Mouse (Mus musculus) frontal cortex, postnatal 36 days (tissue): Measurements from ENCODE around the gene Slc34a1.

ENCODE experiments used
- DNase-seq, 2 experiments: peaks; one replicate each; pipeline ENCODE4 v3.0.0; 2022; ENCODE audit warnings: low spot score in 2 of 2

The Slc34a1 gene

DNA sequence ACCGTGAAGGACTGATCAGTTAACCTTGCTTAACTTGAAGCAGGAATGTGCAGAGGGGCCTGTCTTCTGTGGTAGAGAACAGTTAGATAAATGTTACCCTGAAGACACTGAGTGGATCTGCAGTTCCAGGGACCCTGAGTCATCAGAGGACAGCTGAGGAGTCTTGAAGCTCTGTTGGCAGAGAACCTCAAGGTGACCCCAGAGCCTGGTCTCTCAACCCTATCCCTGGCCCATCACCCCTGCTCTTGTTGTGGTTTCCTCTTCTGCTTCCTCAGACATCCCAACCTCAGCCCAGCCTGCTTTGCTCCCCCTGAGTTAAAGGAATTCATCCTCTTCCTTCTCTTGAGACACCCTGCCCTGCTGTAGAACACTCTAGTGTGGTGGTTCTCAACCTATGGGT is at the start of gene Slc34a1:
Slc34a1 (plus strand) TSS at position 100 of the 400 bp plus-strand sequence.
- DNase-seq, result no peak

DNA sequence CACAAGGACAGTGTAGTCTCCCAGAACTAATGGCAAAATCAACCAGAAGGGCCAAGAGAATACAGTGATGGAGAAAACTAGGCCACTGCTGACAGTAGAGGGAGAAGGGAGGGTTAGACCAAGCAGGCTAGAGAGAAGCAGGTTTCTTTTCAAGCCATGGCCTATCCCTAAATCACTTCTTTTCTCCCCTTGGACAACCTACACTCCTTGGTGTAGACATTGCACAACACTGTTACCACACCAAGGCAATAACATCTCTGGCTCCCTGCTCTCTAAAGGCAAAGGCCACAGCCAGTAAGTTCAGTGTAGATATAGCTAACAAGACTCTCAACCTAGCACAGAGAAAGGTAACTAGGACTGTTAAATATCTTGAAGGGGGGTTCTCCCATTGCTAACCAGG is 36.8 kb upstream of the Slc34a1 start:
- DNase-seq, result no peak

DNA sequence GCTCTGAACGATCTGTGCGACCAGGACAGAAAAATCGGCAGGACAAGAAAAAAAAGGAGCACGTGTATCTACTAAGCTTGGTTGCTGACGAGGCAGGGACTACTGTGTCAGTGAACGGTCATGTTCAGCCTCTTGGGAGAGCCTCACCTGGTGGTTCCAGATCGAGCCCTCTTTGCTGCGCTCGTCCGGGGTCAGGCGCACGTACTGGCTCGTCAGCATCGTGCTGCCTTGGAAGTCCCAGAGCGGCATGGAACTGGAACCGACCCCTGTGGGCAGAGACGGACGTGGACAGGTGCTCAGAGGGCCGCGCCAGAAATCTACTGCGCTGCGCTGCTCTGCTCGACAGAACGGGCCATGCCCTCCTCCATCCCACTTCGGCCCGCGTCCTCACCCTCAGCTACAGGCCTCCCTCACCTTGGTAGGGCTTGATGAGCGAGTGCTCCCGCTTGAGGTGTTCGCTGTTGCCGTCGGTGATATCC is 36.0 kb upstream of the Slc34a1 start:
- no peak for DNase-seq

DNA sequence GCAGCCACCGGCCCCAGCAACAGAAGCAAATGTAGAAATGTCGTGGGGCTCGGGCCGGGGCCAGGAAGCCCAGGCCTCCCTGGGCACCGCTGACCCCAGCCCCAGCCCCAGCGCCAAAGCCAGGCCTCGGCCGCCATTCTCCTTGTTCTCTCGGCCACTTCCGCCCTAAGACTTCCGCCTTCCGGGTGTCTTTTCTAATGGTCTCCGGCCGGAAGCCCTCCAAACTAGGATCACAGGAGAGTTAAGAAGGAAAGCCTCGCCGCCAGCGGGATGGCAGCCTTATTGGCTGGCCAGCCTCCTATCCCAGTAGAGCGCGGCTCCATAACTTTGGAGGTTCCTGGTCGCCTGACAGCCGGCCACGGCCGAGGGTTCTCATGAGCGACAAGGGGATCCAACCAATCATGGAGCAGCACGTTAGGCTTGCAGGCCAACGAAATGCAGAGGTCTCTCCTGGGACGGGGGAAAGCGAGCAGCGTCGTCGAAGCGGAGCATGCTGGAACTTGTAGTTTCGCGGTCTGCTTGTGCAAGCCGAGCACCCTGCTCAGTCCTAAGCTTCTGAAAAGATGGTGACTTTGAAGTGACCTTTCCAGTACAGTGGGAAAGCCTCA is 35.4 kb upstream of the Slc34a1 start, which contains the start of gene Lman2:
Lman2 (minus strand) TSS at position 331 of the 608 bp plus-strand sequence.
- peak; percentile 97 to 99 for DNase-seq

DNA sequence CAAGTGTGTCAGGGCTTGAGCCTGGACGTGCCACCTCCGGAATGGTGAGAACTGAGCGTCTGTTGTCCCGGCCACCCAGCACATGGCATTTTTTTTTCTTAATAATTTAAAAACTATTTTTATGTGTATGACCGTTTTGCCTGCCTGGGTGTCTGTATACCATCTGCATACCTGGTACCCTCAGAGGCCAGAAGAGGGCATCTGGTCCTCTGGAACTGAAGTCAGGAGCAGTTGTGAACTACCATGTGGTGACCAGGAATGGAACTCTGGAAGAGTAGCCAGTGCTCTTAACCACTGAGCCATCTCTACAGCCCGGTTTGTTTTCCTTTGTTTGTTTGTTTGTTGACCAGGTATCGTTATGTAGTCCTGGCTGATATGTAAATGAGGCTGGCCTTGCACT is 29.6 kb upstream of the Slc34a1 start:
- no peak for DNase-seq

DNA sequence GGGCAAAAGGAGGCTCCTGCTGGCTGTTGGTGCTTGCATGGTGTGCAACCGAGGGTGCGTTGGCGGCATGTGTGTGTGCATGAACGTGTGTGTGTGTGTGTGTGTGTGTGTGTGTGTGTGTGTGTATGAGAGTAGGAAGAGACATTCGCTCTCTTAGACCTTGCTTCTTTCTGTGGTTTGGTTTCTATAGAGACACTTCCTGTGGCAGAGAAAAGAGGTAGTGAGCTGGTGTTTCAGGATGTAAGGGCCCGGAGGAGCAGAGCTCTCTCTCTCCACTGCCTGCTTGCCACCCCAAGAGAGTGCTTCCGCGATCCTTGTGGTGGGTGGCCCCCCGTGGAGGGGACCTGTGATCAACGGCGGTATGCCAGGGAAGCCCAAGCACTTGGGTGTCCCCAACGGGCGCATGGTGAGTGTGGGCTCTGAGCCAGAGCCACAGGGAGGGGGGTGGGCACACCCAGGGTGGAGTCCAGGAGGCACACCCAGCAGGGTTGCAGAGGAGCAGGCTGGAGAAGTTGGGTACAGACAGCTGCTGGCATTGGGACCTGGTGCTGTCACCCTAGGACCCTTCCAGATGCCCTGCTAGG is 28.4 kb upstream of the Slc34a1 start, which contains the start of gene Rgs14:
Rgs14 (plus strand) TSS at position 202 of the 584 bp plus-strand sequence.
- peak; percentile 41 to 58 for DNase-seq

DNA sequence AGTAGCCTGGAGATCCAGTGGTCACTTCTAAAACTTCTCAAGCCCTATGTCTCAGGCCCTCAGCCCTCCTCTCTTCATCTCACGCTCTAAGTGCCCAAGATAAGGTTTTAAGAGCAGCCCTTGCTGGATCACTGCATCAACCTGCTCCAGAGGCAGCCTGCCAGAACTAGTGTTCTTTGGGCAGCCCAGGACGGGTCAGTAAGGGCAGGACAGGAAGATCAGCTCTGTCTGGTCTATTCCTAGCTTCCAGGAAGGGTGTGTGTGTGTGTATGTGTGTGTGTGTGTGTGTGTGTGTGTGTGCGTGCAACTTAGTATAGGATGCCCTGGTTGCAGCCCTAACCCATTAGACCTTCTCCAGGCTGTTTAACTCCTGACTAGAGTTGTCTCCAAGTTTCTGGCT is 27.8 kb upstream of the Slc34a1 start:
- no peak for DNase-seq

DNA sequence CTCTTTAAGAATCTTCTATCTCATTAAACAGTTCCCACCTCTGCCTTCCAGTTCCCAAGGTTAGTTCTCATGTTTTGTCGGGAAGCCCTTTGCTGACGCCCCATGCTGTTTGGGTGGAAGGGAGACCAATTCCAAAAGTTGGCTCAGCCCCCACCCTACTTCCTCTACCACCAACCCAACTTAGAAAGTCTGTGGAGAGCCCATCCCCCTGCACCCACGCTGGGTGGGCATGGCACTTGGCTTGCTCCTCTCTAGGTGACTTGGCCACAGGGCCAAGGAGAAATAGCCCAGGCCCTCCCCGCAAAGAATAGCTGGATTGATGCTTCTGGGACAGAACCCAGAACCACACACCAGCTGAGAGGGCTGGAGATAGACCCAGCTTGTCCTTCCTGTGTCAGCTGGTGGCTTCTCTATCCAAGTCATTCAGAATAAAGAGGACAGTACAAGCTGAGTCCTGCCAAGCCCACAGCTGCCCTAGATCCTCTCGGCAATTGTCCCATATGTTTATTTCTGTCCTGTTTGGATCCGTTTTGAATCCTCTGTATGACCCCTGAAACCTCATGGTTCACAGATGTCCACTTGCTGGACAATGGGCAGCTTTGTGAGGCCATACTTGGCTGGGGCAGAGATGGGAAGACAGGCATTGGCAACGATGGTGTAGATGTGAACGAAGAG is 26.8 kb upstream of the Slc34a1 start:
- DNase-seq, result peak in 1 of 2 experiments; percentile 42

DNA sequence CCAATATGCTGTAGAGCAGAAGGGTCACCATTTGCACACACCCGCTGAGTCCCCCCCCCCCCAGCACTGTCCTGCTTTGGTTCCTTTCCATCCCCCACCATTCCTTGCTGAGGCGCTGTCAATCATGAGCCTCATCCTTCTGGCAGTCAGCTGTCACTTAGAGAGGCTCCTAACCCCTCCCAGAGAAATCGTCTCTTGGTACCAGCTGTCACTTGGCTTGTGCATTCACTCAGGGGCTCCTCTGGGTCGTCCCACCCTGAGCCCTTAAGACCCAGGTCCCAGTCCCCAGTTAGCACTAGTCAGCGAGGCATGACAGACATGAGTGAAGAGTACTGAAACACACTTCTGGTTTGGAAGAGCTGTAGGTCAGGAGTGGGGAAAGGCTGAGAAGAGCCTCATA is 26.2 kb upstream of the Slc34a1 start:
- no peak for DNase-seq

DNA sequence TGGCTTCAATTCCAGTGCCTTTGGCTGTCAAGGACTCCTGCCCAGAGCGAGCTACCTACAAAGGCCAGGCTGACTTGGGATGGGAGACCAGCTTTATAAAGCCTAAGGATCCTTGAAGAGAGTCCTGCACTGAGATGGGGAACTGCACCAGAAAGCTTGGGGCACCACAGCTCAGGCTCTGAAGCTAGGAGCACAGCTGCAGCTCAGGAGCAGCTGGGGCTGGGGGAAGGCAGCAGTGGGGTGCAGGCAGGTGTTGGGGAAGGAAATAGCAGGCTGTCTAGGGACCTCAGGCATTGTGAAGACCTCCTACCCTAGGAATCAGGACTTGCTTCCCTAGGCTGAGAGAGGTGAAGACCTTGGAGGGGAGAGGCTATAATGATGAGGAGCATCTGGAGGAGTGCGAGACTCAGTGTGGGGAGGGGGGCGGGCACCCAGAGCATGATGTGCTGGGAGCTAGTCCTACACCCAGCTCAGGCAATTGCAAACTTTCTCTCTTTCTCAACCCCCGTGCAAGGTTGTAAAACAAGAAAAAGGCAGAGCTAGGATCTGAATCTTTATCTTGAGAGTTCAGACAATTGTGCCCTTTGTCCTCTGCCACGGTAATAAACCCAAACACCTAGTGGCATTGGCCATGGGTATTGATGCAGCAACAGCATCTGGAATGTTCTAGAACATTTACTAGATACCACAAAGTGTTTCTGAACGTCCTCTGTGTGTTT is 23.6 kb upstream of the Slc34a1 start:
- DNase-seq, result no peak

DNA sequence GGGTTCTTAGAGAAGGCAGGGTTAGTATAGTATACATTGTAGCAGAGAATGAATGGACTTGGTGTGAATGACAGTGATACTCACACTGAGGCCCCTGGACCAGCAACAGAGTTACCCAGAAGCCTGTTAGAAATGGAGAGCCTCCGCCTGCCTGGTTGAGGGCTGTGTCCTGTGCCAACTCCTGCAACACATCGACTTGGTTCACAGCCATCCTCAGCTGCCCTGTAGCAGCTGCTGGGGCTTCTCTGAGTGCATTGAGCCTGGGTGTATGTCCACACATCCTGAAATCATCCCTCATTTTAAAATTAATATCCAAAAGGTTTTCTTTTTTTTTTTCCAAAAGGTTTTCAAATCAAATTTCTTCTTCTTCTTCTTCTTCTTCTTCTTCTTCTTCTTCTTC is 22.1 kb upstream of the Slc34a1 start:
- no peak for DNase-seq

DNA sequence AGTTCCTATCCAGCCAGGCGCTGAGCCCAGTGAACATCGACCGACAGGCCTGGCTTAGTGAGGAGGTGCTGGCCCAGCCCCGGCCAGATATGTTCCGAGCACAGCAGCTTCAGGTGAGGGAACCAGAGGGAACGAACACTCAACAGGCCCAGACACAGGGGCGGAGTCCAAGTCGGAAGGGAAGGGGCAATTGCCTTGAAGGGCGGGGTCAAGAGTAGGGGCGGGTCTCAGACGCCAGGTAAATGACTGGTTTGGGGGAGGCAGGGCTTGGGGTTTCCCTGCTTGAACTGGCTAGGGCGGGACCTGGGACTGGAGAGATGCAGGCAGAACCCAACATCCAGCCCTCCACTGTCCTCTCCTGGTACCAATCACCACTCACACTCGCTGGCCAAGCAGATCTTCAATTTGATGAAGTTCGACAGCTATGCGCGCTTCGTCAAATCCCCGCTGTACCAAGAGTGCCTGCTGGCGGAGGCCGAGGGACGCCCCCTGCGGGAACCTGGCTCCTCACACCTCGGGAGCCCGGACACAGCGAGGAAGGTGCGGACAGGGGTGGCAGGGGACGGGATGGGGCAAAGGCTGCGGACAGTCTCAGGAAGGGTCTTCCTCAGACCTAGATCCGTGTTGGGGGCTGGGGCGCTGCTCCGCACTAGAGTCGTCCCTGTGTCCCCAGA is 18.9 kb upstream of the Slc34a1 start:
- DNase-seq, result no peak

DNA sequence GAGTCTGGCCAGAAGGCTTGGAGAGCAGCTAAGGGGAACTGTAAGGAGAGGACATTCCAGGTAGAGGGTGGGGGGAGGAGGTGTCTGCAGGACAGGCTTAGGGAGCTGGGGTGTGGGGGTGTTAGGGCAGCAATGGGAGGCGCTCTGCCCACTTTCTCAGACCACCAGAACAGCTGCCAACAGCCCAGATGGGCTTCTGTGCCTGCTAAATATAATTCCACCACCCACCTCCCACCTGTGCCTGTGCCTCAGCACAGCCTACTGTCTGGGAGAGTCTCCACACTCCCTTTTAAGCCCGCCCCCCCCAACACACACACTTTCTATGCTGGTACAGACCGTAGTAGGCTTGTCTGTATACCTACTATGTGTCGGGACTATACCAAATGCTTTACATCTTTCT is 16.2 kb upstream of the Slc34a1 start:
- DNase-seq, result peak; percentile 74 to 91

DNA sequence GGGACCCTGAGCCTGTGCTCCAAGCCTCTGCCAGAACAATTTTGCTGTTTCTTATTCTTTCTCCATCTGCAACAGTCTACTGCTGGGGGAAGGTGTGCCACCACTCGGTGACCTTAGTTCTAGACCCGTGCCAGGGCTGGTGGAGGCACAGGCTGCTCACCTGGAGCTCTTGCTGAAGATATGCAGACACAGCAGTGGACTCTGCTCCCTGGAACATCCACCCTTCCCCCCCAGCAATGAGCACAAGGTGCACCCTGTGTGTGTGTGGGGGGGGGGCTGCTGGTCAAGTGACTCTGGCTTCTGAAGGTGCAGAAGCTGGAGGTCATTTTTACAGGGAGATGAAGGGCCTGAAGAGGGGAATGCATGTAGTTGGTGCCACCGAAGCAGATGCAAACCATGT is 7.3 kb upstream of the Slc34a1 start:
- no peak for DNase-seq

DNA sequence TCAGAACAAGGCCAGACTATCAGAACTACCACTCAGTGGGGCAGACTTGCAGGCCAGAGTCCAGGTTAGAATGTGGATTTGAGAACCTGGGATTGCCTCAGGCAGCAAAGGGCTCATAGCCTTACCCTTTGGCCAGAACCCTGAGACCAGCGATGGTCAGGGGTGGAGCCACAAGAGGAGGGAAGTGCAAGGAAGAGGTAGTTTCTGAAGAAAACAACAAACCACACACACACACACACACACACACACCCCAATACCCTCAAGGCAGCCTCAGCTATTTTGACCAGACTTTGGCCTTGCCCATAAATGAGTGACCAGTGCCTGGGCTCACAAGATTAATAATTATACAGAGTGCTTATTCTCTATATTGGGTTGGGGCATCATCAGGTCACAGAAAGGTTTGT is 6.4 kb upstream of the Slc34a1 start:
- DNase-seq, result no peak

DNA sequence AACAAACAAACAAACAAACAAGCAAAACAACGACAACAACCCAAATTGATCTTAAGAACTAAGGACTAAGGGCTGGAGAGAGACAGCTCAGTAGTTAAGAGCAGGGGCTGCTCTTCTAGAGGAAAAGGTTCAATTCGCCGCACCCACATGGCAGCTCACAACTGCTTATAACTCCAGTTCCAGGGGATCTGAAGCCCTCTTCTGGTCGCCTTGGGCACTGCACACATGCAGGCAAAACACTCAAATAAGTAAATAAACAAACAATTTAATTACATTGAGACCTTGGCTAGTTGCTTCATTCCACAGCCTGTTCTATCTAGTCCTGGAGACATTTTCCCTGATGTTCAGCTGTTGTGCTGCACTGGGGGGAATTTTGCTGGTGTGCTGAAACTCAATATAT is 5.1 kb upstream of the Slc34a1 start:
- no peak for DNase-seq

DNA sequence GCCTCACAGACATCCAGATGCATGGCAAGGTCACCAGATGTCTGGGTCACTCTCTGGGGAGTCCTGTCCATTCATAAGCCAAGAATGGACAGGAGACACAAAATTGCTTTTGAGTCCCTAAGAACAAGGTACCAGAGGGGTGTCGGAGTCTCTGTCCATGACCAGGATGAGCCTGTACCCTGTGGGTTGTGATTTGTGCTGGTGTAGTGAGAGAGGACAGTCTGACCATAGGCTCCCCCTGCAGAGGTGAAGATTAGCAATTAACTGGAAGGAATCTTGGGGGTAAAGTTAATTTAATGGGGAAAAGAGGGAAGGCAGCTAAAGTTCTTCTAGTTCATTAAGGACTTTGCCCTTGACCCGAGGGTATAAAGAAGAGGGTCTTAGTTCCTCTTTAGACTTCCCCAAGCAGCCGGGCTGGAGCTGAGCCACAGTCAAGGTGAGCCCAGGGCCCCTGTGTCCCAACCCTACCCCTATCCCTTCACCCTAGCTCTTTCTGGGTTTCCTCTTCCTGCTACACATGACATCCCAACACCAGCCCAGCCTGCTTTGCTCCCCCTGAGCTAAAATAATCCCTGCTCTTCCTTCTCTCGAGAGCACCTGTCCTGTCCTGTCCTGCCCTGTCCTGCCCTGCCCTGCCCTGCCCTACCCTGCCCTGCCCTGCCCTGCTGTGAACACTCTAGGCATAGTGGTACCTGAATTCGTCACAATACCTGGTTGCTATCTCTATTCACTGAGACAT is 1.5 kb downstream of the Slc34a1 start:
- DNase-seq, result no peak

DNA sequence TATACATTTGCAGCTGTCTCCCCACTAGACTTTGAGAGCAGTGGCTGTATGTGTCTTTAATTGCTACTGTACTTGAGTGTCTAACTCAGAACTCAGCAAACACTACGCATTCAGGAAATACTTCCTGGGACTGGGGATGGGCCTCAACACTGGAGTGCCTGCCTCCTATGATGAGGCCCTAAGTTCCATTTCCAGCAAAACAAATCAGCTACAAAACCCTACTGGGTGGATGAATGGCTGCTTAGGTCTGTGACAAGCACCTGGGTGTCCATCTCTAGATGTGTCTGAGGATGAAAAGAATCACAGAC is 2.0 kb downstream of the Slc34a1 start:
- DNase-seq, result no peak

DNA sequence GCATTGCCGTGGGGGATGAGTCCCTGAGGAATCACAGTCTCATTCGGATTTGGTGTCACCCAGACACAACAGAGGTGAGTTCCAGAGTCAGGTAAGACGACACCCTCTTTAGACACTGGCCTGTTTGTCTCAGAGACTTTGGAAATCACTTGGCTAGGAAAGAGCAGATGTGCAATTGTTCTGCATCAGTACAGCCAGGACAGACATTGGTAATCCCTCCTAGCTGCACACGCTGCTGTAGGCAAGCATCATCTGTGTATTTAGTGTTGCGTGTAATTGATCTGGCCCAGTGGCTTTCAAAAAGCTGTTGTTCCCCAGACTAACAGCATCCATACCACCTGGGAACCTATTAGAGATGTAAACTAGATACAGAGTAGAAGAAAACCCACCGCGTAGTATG is 5.3 kb downstream of the Slc34a1 start:
- DNase-seq, result no peak

DNA sequence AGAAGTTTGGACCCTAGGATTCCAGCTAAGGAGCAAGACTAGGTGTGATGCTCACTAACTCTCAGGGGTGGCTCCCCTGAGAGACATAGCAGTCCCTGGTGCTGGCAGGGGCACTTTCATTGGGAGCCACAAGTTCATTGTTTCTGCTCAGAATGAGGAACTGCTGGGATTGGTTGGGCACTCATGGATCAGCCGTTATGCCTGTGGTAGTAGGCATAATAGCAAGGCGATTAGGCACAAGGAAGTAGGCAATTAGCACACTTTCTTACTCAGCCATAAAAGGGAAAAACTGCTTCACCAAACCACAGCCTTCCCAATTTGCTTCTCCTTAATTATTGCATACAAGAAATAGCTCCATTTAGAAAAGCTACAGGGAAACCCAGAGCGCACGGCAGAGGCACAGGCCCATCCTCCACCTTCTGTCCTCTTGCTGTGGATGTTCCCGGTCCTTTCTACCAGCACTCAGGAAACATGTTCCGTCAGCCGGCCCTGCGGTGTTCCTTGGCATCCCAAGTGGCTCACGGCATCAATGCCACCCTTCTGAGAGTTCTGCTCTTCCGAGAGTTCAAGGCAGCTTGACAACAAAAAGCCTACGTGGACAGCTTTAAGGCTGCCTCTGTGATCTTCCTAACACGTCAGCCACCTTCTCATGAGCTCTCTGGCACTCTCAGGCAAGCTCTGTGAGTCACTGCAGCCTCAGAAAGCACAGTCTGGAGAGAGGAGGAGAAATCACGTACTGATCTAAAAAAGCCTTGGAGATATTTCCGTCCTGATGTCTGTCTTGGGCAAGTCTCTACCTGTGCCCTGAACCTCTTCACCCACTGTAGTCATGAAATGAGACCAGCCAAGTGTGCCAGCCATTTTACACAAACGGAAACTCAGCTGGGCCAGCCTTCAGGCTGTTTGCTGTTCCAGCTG is 6.2 kb downstream of the Slc34a1 start:
- DNase-seq, result peak; percentile 57 to 77
